Mouse (Mus musculus) heart, adult 18-20 months (tissue): Measurements from ENCODE around the gene Cacna2d2. TPM values are rescaled to one million over a fixed set of nuclear protein-coding genes. Genes with fewer than 3 reads are reported as not detected.

Experiments
- DNase-seq, 2 experiments: peaks; one replicate each; pipeline ENCODE4 v3.0.0; 2021 to 2022; ENCODE audit warnings: mixed read lengths in 1 of 2
- total RNA-seq, 2 experiments: library from RNA; stranded (reverse); gene quantifications; 2 replicates each; pipeline ENCODE4 v1.2.3; 2021

Gene Cacna2d2
- total RNA-seq, 2 experiments from 2014 or later: 14.8 TPM

DNA sequence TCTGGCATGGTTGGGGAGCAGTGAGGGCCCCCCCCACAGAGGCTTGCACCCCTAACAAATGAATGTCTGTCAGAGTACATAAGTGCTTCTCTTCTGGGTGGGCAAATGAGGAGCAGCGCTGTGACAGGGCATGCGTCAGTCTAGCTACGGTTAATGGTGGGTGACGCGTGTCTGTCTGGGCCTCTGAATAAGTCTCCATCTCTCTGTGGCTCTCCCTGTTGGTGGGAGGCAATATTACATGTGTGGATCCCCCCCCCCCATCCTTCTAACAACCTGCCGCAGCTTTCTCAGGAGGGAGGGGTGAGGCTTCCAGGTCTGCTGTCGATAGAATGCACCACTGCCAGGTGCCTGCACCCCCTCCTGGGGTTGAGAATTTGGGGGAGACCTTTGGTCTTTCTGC lies 3.7 kb downstream of the Cacna2d2 start:
- no peak for DNase-seq

DNA sequence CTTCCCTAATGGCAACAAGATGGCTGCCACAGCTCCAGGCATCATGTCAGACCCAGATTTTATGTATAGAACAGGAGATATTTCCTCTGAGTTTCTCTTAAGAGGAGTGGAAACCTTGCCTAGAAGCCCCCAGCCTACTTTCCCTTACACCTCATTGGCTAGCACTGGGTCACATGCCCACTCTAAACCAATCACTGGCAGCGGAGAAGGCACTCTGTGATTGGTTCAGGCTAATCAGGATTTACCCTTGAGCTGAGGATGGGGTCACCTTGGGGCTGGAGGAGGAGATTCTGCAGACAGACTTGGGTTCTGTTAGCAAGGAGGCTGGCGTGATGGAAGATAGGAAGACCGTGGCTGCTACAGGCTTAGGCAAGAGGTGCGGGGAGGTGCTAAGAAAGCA lies 10.0 kb downstream of the Cacna2d2 start:
- DNase-seq: no peak

DNA sequence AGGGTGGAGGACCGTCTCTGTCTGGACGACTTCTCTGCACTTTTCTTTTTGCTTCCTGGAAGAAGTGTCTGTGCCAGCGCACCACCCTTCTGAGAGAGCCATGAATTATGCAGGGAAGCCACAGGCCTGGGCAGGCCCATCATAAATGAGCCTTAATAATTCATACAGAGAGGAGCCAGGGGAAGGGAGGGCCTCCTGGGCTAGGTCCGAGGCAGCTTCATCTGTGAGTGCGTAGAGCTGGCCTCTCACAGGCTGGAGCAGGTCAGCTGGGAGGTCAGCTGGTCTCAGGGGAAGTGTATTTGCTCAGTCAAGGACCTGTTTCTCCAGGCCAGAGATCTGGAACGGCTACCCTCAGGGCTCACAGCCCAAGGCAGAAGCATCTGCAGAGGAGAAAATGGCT lies 17.7 kb downstream of the Cacna2d2 start:
- DNase-seq: no peak

DNA sequence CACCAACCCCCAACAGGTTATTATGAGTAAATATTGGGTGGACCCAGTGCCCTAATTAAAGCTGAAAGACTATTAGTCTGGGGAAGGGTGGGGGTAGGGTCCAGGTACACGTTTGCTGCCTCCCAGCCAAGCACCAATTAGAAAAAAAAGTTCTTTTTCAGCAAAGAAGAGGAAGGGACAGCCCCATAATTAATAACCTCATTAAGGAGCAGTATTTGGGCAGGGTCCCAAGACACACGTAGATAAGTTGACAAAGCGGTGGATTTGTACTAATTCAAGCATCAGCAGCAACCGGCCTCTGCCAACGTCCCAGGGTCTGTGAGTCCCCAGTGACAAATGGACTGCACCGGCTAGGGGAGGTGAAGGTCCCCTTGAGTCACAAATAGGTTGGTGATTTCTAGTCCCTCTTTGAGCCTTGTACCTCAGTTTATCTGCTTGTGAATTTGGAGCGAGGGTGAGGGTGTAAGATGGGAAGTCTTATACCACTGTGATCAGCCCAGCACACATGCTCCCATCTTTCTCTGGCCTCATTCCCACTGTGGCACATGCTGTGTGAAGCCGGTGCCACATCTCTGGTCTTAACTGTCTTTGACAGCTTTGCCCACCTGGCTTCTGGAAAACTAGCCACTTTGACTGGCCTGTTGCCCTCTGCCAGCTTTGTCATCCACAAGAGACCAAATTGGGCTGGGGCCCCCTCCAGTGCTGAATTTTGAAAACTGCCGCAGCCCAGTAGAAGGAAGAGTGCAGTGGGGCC lies 20.3 kb downstream of the Cacna2d2 start:
- no peak for DNase-seq

DNA sequence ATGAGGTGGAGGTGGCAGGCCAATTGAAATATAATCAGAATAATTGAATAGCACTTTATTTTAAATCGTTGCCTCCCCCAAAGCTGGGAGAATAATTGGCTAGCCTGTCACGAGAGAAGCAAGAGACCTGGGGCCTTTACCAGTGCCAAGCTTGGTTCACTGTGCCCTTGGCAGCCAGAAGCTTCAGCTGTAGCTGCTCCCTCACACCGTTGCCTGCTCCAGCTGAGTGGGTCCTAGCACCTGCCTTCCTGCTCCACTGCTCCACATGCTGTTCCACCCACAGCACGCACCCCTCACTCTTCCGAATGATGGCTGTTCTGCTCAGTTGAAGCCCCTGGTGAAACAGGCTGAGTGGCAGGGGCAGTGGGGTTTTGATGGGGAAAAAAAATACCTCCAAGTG lies 21.5 kb downstream of the Cacna2d2 start:
- DNase-seq: peak in 1 of 2 experiments; percentile 5

DNA sequence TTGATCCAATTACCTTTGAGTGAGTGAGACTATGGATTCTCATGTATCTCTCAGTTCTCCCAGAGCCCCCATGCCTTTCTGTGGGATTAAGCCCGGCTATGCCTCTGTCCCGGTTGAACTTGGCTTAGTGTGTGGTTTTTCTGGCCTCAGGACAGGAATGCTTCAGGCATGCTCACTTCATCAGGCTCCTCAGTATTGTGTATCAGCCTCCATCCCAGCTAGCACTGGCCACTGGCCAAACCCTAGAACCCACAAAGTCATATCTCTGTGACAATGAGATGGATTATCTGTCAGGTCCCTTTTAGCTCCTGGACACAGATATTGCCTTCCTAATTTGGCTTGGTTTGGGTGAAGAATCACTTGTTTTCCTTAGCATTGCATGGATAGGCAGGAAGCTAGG lies 23.5 kb downstream of the Cacna2d2 start:
- no peak for DNase-seq

DNA sequence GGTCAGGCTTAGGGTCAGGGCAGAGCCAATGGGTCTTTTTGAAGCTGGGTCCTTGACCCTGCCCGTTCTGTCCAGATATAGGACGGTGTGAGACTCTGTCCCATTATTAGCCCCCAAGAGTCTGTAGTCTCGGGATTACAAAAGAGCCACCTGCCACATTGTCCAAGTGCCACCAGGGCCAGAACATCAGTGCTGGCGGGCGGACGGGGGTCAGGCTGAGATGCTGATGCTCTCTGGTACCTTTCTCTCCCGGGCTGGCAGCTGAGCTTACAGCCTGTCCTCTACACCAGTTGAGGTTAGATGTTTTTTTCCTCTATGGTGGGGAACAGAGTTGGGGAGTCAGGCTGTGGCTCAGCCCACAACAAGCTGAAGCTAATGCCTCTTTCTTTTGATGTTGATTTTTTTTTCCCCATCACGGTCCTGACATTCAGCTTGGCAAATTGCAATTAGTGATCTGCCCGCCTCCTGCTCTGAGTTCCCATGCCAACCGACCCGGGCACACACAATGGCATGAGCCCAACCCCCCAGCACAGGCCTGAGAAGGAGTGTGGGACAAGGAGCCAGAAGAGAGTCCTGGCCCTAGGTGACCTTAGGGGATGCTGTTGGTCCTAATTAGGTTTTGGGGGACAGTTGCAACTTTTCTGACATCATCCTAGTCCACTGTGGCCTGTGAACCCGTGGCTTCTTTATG lies 25.2 kb downstream of the Cacna2d2 start:
- no peak for DNase-seq

DNA sequence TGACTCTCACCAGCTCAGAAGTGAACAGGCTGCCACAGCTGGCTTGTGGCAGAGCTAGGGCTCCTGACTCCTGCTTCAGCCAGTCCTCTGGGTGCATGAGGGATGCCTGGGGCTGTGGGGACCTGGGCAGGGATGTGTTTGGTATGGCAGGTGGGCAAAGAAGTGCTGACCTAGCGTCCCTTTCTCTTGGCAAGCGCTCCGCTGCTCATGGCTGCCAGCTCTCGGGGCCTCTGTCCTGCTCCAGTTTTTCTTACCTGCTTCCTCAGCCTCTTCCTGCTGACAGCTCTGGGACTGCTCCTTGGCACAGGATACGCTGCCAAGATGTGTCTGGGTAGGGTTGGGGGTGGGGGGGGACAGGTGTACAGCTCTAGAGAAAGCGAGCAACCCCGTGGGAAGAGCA lies 28.5 kb downstream of the Cacna2d2 start:
- no peak for DNase-seq

DNA sequence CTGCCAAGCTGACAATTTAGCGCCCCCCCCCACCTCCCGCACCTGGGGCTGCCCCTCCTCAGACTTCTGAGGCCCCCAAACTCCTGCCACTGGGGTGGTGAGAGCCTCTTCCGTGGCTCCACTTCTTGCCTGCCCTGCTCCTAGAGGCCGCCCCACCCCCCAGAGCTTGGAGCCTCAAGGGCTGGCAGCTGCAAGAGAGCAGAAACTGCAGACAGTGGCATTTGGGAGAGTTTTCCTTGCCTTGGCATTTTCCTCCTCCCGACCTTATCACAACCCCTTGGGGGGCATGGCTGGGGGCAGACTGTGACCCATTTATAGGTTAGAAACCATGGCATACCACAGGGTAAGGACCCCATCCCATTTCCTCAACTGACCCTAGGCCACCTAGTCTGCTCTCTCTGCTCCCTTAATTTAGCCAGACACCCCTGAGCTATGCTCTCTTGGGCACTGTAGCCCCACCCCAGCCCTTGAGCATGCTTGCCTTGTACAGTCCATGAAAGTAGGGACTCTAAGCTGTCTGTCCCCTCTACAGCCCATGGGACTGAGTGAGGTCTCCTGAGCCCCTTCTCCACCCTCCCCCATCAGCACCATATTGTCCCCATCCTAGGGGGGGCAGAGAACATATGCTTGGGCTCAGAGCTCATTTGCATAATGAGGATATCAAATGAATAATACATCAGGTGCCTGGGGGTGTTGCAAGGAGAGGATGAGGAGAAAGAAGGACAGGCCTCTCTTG lies 29.2 kb downstream of the Cacna2d2 start:
- DNase-seq: no peak

DNA sequence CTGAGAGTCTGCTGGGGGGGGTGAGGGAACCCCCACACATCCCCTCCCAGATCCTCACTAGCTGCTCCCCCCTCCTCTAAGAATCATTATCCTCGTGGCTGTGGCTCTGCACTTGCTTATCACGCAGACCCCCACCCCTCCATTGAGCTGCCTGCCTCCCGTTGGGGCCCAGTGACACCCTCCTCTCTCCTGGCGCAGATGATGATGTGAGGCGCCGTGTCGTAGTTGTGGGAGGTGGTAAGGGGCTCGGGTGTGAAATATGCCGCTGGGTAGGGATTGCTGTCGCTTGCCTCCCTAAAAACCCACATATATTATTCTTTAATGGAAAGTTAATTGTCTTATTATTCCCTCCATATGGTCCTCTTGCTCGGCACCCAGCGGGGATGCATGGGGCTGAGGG lies 31.0 kb downstream of the Cacna2d2 start:
- DNase-seq: no peak

DNA sequence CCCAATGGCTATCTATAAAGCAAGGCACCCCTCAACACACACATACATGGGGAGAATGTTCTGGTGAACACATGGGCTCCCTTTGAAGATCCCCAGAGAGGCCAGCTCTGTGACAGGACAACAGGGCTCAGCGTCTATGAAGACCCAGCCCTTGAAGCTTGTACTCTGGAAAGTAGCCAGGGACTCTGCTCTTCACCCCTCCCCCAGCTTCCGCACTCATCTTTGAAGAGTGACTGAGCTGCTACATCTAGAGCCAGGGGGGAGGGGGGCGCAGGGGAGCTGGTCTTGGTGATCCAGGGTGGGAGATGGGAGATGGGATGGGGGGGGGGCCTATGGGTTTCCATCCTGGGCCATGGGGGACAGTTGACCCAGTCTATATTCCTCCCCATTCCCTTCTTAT lies 33.1 kb downstream of the Cacna2d2 start:
- DNase-seq: no peak

DNA sequence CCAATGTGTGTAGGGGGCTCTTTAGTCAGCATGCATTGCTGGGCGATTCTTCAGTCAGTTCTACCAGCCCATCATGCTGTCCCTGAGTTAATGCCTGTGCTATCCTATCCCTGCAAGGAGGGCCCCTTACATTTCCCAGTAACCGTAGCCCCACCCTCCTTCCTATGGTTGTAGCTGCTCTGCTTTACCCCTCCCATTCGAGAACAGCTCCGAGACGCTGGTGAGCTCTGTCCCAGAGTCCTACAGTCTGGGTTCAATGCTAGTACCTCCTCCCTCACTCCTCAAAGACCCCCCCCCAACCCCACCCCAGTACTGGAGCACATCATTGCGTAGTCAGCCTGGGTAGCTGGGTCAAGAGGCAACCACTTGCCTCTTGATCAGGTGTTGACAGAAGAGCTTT lies 35.4 kb downstream of the Cacna2d2 start:
- no peak for DNase-seq

DNA sequence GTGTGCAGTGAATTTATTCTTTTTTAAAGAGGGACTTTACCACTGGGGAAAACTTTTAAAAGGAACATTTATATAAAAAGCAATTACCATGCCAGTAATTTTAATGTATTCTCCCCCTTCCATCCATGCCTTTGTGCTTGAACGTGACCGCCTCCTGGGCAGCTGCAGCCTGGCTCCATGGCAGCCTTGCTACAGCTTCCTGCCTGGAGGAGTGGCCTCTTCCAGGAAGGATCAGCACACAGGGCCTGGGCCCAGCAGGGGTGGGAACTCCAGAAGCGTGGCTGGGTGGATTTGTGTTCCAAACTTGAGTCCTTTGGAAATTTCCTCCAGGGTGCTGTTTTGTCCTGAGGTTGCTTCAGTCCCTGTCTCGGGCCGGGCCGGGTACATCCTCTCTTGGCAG lies 35.9 kb downstream of the Cacna2d2 start:
- DNase-seq: no peak

DNA sequence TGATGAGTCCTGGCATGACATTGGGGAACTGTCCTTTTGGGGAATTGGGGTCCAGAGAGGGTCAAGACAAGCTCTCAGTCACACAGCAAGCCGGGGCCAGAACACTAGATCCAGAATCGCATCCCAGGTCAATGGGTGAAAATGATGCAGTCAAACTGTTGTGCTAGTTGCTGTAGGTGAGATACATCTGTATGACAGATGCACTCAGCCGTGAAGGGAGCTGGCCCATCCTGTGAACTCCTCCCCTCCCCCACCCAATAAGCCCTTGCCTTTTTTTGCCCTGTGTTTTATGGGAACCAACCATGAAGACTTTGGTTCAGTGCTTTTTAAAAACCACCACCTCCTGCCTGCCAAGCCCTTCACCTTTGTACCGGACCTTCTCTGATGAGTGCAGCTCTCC lies 43.5 kb downstream of the Cacna2d2 start:
- no peak for DNase-seq

DNA sequence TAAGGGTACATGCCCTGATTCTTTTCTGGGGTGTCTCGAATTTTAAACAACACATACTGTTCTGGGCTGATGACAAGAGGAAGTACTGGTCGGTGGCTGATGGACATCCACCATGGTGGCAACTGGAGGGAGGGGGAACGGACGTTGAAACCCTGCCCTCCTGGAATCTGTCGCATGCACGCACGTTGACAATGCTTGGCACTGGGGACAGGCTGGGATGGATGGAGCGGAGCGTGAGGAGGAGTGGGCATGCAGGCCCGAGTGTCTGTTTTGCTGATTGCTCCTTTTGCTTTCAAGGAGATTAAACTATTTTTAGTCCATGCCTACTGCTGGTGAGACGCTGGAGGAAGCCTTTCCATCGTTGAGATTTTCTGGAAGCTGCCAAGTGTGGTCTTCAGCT lies 43.9 kb downstream of the Cacna2d2 start:
- no peak for DNase-seq

DNA sequence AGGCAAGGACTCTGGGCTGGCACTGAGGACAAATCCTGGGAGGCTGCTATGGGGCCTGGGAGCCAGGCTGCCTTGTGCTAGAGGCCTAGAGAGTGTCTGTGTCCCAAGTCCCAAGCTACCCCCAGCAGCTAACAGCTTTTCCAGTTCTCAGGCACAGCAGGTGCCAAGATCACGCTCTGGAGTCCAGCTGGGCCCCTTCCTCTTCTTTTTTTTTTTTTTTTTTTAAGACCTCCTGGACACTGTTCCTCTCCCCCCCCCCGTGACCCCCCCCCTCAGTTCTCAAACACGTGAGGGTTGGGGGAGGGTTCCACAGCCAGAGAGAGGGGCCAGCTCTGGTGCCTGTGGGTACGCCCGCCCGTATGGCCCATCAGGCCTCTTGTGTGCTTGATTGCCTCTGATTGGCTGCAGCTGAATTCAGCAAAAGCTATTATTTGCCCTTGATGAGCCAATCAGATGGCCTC lies 45.6 kb downstream of the Cacna2d2 start:
- no peak for DNase-seq

DNA sequence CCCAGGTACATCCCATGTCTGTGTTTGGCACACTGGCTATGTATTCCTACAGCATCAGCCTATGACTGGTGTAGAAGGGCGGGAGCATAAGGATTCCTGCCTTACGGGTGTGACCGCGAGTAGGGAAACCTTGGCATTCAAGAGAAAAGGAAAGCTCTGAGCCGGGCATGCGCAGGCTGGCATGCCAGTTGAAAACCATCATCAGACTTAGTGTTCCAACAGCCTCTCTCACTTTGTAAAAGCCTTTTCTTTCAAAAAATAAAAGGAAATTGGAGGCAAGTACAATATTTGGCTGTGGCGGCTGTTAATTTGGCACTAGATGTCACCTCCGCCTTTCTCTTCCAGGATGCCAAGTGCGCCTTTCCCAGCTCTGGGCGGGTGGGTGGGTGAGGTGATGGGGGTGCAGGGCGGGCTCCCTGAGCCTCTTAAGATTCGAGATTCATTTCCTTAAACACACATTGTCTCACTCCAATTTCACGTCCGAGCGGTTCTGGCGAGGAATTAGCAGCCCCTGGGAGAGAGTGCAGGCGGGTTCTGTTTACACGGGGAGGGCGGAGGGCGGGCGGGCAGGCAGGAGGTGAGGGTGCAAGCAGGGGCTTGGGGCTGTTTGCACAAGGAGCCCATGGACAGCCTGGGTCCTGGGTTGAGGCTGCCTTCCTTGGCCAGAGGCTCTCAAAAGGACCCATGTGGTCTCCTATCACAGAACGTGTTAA lies 49.5 kb downstream of the Cacna2d2 start:
- no peak for DNase-seq

DNA sequence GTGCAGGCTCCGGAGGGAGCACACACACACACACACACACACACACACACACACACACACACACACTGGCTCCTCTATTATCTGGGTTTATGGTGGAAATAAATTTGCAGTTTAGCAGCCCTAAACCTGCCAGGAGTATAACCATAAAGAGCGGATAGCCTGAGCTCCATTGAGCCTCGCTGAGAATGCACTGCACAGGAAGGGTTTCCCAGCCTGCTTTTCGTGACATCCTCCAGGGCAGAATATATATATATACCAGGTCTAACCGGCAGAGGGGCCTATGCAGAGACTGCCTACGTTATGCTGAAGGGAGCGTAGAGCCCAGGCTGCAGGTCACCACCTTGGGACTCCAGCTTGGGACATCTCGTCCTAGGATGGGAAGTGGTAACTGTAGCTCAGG lies 52.0 kb downstream of the Cacna2d2 start:
- no peak for DNase-seq

DNA sequence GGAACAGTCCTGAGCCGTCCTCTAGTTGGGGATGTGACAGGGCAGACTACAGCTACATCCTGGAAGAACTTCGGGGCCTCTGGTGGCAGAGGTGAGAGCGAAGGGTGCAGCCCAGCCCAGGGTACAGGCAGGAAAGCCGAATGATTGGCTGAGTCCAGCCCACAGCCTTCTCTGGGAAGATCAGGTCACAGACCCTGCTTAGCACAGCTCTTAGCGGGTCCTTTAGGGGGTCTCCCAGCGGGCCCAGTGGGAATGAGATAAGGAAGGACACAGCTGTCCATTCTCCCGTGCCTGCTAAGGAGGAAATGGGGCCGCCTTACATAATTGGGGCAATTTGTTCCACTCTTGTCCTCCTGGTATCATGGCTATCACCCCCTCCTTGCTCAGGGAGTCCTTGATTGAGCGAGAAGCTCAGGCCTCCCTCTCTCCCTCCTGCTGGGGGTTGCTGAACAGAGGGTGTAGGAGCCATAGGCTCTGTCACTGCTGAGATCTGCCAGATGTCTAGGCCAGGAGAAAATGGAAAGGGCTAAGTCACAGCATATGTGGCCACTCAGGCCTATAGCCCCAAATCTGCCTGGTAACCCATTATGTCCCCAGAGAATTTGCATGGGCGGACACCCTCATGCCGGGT lies 52.6 kb downstream of the Cacna2d2 start:
- DNase-seq: no peak

DNA sequence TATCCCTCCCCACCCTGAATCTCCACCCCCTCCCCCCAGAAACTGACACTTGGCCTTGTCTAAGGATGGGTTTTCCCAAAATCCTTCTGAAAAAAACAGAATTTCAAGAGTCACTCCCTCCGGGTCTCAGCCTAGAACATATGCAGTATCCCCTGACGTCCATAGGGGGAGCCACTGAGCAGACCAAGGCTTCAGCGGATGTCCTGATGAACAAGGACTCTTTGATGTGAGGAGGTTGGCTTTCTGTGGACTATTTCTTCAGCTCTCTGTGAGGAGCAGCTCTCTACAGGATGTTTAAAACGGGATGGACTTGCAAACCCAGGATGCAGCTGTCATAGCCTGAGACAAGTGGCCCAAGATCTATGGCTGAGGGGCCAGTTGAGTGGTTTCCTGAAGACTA lies 53.1 kb downstream of the Cacna2d2 start:
- DNase-seq: no peak

DNA sequence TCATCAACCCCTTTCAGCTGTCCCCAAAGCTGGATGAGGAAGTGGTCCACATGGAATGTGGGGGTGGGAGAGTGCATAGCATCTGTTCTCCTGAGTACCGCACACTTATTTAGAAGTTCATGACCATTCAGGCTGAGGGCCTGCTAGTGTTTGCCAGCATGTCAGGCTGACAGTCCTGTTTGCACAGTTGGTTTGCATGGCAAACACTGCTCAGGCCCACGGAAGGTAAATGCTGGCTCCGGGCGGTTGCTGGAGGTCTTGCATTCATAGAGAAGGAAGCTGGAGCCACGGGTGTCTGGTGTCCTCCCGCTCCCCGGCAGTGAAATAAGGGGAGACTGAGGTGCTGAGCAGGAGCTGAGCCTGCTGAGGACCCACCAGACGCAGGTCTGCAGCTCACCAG lies 53.7 kb downstream of the Cacna2d2 start:
- DNase-seq: no peak

DNA sequence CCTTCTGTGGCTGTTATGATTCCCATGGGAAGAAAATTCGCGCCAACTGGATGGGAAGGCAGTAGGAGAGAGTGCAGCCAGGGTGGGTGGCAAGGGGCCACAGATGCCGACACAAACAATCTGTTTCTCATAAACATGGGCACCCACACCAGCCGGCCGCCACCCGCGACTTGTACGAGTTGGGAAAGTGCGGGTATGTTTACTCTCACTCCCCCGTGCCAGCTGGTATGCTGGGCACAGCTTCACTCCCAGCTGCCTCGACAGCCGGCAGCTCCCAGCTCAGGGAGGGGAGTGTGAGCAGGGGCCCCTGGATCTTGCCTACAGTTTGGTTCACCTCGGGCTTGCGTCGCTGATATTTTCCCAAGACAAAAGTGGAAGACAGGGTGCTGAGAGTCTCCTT lies 57.3 kb downstream of the Cacna2d2 start:
- DNase-seq: no peak
